Mouse (Mus musculus) heart, adult 2 months (tissue): ENCODE results near the gene Rnf17.

Experiments
- CTCF ChIP-seq: fragments of 200-600 bp; IDR thresholded peaks from 2 replicates; pipeline ENCODE4 v1.8.1; 2022; ENCODE audit warnings: antibody characterized with exemption, mild to moderate bottlenecking, moderate library complexity
- EP300 ChIP-seq: fragments of 200-500 bp; IDR thresholded peaks from 2 replicates; pipeline ENCODE4 v1.6.1; 2011; ENCODE audit warnings: low read depth, low read length, control low read depth; ENCODE audit not compliant: insufficient read depth
- POLR2A ChIP-seq: fragments of 200-500 bp; IDR thresholded peaks from 2 replicates; pipeline ENCODE4 v1.6.1; 2011; ENCODE audit warnings: mild to moderate bottlenecking, low read depth, low read length, control low read depth; ENCODE audit not compliant: insufficient read depth

DNA sequence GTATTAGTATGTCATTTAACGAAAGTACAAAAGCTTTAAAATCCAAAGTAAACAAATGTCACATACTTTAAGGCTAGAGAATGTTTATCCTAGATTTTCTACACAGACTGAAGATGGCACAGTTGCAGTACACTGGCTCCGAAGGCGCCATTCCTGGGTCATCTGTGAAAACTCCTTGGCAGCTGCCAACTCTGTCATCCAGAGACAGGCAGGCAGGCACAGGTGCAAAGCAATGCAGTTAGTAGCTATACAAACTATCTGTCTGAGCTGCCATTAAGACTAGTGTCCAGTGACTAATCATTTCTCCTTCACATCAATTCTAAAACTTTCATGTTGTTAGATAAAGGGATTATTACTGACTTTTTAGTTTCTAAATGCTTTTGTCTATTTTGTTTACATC lies 156.8 kb downstream of the Rnf17 start:
- TF ChIP-seq CTCF (no peak), POLR2A (no peak), EP300 (no peak)
